Mouse (Mus musculus): ENCODE results near the gene Scarb1. TPM values are rescaled to one million over a fixed set of nuclear protein-coding genes. Genes with fewer than 3 reads are reported as not detected.

Scarb1 gene
- polyA plus RNA-seq, 1 experiment from 2014 or later = 60.6 TPM

GRCm38 (mm10) chr5:125268033-125268765 is 72.7 kb downstream of the Scarb1 start:
- H3K4me3 ChIP-seq (replicated peaks; ENCODE audit: low read length) = no peak overlapping the region
- WGBS = 21% methylated on average over 10 of the region's 10 CpGs
- no peaks in the 10 kb centered on the region for H3K27me3 ChIP-seq (ENCODE audit: control insufficient read depth, insufficient read depth, low read length)
- no peaks in the 10 kb centered on the region for H3K36me3 ChIP-seq (ENCODE audit: control insufficient read depth, insufficient read depth, low read length)
- H3K4me1 ChIP-seq (ENCODE audit: control insufficient read depth, insufficient read depth, low read length) = peaks cover 26% of the 10 kb centered on the region
- H3K4me2 ChIP-seq (ENCODE audit: low read depth, low read length) = peak overlapping the region; percentile 43; the same call in 1 of the 2 replicates
- H3K9me3 ChIP-seq (replicated peaks; ENCODE audit: control insufficient read depth, low read length) = no peaks in the 10 kb centered on the region
- no peak overlapping the region for H3K27ac ChIP-seq (ENCODE audit: low read length)
- peak; percentile 16; the same call in 1 of the 2 replicates for ATAC-seq (ENCODE audit: insufficient read depth, low FRiP score)
- H3K9ac ChIP-seq (ENCODE audit: low read length) = 0 out of 2 replicates have a peak overlapping the region, but pooled peaks have one; percentile 3

DNA sequence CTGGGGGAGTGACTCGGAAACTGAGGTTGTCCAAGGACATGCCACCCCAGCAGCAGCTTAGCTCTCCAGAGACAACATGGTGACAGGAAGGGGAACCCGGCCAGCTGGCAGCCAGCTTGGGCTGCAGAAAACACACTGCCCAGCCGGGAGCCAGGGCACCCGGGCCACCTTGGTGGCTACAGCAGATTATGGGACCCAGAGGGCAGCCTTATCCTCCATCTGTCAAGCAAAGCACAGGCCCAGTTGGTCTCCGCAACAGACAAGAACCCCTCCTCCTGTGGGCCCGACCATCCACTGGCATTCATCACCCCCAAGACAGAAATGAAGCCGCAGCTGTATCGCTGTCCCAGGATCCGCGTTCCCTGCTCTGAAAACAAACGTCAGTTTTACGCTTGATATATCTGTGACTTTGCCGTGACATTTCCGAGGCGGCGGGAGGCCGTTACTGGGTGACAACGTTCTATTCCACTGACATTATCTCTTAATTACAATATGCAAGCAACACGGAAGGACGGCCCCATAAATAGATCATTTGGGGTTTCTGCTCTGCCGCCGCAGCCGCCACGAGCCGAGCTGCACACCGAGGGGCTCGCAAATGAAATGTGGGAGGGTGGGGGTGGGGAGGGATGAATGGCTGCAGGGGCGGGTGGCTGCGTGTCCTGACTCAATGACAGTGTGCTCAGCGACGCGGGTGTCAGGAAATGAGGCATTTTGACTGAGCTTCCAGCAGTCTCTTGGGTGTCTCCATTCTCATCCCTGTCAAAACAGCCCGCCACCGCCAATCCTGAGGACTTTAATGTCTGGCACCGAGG is 73.5 kb downstream of the Scarb1 start:
- H3K9ac ChIP-seq (ENCODE audit: low read length) = 0 out of 2 replicates have a peak overlapping the region, but pooled peaks have one; percentile 5
- peaks cover 32% of the 10 kb centered on the region for H3K4me1 ChIP-seq (ENCODE audit: control insufficient read depth, insufficient read depth, low read length)

GRCm38 (mm10) chr5:125266128-125266527 is 74.8 kb downstream of the Scarb1 start:
- Histone ChIP-seq H3K27me3 (ENCODE audit: control insufficient read depth, insufficient read depth, low read length) (no peaks in the 10 kb centered on the region), H3K36me3 (ENCODE audit: control insufficient read depth, insufficient read depth, low read length) (no peaks in the 10 kb centered on the region), H3K4me3 (replicated peaks; ENCODE audit: low read length) (no peak overlapping the region), H3K9me3 (replicated peaks; ENCODE audit: control insufficient read depth, low read length) (no peaks in the 10 kb centered on the region), H3K9ac (ENCODE audit: low read length) (no peak overlapping the region), H3K4me2 (ENCODE audit: low read depth, low read length) (no peak overlapping the region), H3K4me1 (ENCODE audit: control insufficient read depth, insufficient read depth, low read length) (peaks cover 28% of the 10 kb centered on the region), H3K27ac (ENCODE audit: low read length) (no peak overlapping the region)
- no peak for ATAC-seq (ENCODE audit: insufficient read depth, low FRiP score)
- WGBS = 77% methylated on average over 9 of the region's 9 CpGs

More for the DNA sequence above, 73.5 kb downstream of the Scarb1 start:
- ATAC-seq (ENCODE audit: insufficient read depth, low FRiP score) = no peak
- no peaks in the 10 kb centered on the region for H3K36me3 ChIP-seq (ENCODE audit: control insufficient read depth, insufficient read depth, low read length)
- H3K4me3 ChIP-seq (replicated peaks; ENCODE audit: low read length) = 0 out of 2 replicates have a peak overlapping the region, but pooled peaks have one; percentile 13
- no peaks in the 10 kb centered on the region for H3K9me3 ChIP-seq (replicated peaks; ENCODE audit: control insufficient read depth, low read length)
- WGBS = 26% methylated on average over 35 of the region's 35 CpGs
- no peak overlapping the region for H3K27ac ChIP-seq (ENCODE audit: low read length)
- peak overlapping the region; percentile 43 for H3K4me2 ChIP-seq (ENCODE audit: low read depth, low read length)
- H3K27me3 ChIP-seq (ENCODE audit: control insufficient read depth, insufficient read depth, low read length) = no peaks in the 10 kb centered on the region

GRCm38 (mm10) chr5:125264700-125265099 is 76.2 kb downstream of the Scarb1 start:
- Histone ChIP-seq H3K36me3 (ENCODE audit: control insufficient read depth, insufficient read depth, low read length) (no peaks in the 10 kb centered on the region), H3K27me3 (ENCODE audit: control insufficient read depth, insufficient read depth, low read length) (no peaks in the 10 kb centered on the region), H3K4me3 (replicated peaks; ENCODE audit: low read length) (no peak overlapping the region), H3K9ac (ENCODE audit: low read length) (peak overlapping the region; percentile 54), H3K27ac (ENCODE audit: low read length) (no peak overlapping the region), H3K4me2 (ENCODE audit: low read depth, low read length) (peak overlapping the region; percentile 15; the same call in 1 of the 2 replicates), H3K9me3 (replicated peaks; ENCODE audit: control insufficient read depth, low read length) (no peaks in the 10 kb centered on the region), H3K4me1 (ENCODE audit: control insufficient read depth, insufficient read depth, low read length) (peaks cover 28% of the 10 kb centered on the region)
- 3% methylated on average over 17 of the region's 17 CpGs for WGBS
- no peak for ATAC-seq (ENCODE audit: insufficient read depth, low FRiP score)

GRCm38 (mm10) chr5:125262578-125262977 is 78.3 kb downstream of the Scarb1 start:
- Histone ChIP-seq H3K4me3 (replicated peaks; ENCODE audit: low read length) (no peak overlapping the region), H3K9me3 (replicated peaks; ENCODE audit: control insufficient read depth, low read length) (no peaks in the 10 kb centered on the region), H3K9ac (ENCODE audit: low read length) (no peak overlapping the region), H3K27me3 (ENCODE audit: control insufficient read depth, insufficient read depth, low read length) (no peaks in the 10 kb centered on the region), H3K4me1 (ENCODE audit: control insufficient read depth, insufficient read depth, low read length) (peaks cover 21% of the 10 kb centered on the region), H3K4me2 (ENCODE audit: low read depth, low read length) (no peak overlapping the region), H3K27ac (ENCODE audit: low read length) (no peak overlapping the region), H3K36me3 (ENCODE audit: control insufficient read depth, insufficient read depth, low read length) (no peaks in the 10 kb centered on the region)
- 41% methylated on average over 7 of the region's 7 CpGs for WGBS
- ATAC-seq (ENCODE audit: insufficient read depth, low FRiP score) = 0 out of 2 replicates have a peak, but pooled peaks have one; percentile 8

DNA sequence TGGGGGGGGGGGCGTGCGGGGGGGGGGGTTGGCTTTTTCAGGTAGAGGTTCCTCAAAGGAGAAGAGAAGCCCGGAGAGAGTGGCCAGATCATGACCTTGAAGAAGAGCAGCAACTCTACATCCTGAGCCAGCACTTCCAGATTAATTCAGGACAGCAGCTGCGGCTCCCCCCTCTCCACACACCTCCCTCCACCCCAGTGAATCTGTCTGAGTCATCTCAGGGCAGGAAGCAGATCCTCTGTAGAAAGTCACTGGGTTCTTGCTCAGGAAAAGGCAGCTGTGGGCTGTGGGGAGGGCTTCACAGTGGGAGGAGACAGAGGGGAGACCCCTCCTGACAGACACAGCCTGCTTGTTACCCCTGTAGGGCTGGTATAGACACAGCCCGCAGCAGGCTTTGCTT is 87.0 kb downstream of the Scarb1 start:
- H3K27ac ChIP-seq (ENCODE audit: low read length) = 0 out of 2 replicates have a peak overlapping the region, but pooled peaks have one; percentile 11
- 0 out of 2 replicates have a peak, but pooled peaks cover 3% of the 10 kb centered on the region for H3K4me1 ChIP-seq (ENCODE audit: control insufficient read depth, insufficient read depth, low read length)
- no peak overlapping the region for H3K4me3 ChIP-seq (replicated peaks; ENCODE audit: low read length)
- ATAC-seq (ENCODE audit: insufficient read depth, low FRiP score) = peak; percentile 49; the same call in 1 of the 2 replicates
- H3K4me2 ChIP-seq (ENCODE audit: low read depth, low read length) = no peak overlapping the region
- H3K27me3 ChIP-seq (ENCODE audit: control insufficient read depth, insufficient read depth, low read length) = no peaks in the 10 kb centered on the region
- 31% methylated on average over 5 of the region's 5 CpGs for WGBS
- H3K36me3 ChIP-seq (ENCODE audit: control insufficient read depth, insufficient read depth, low read length) = no peaks in the 10 kb centered on the region
- H3K9me3 ChIP-seq (replicated peaks; ENCODE audit: control insufficient read depth, low read length) = no peaks in the 10 kb centered on the region
- H3K9ac ChIP-seq (ENCODE audit: low read length) = no peak overlapping the region

GRCm38 (mm10) chr5:125253448-125253847 is 87.4 kb downstream of the Scarb1 start:
- Histone ChIP-seq H3K9ac (ENCODE audit: low read length) (no peak overlapping the region), H3K9me3 (replicated peaks; ENCODE audit: control insufficient read depth, low read length) (no peaks in the 10 kb centered on the region), H3K4me1 (ENCODE audit: control insufficient read depth, insufficient read depth, low read length) (0 out of 2 replicates have a peak, but pooled peaks cover 3% of the 10 kb centered on the region), H3K27ac (ENCODE audit: low read length) (no peak overlapping the region; the same call in 1 of the 2 replicates), H3K4me3 (replicated peaks; ENCODE audit: low read length) (no peak overlapping the region), H3K27me3 (ENCODE audit: control insufficient read depth, insufficient read depth, low read length) (no peaks in the 10 kb centered on the region), H3K36me3 (ENCODE audit: control insufficient read depth, insufficient read depth, low read length) (no peaks in the 10 kb centered on the region), H3K4me2 (ENCODE audit: low read depth, low read length) (no peak overlapping the region)
- WGBS = 88% methylated on average over 3 of the region's 3 CpGs
- ATAC-seq (ENCODE audit: insufficient read depth, low FRiP score) = no peak

DNA sequence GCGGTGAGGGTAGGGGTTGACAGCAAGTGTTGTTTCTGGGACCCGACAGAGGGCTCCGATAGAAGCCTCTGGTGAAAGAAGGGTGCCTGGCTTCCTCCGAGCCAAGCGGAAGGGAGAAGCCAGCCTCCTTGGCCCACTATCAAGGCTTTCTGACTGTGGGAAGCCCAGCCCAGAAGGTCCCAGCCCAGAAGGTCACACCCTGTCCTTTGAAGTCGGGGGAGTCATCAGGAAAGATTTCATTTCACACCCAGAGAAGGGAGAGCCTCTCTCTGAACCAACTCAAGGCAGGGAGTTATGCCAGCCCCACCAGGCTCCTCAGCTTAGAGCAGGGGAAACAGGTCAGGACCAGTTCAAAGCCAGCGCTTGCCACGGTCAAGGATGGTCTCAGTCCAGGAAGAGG is 88.2 kb downstream of the Scarb1 start:
- Histone ChIP-seq H3K4me2 (ENCODE audit: low read depth, low read length) (no peak overlapping the region), H3K9ac (ENCODE audit: low read length) (no peak overlapping the region), H3K36me3 (ENCODE audit: control insufficient read depth, insufficient read depth, low read length) (no peaks in the 10 kb centered on the region), H3K27me3 (ENCODE audit: control insufficient read depth, insufficient read depth, low read length) (no peaks in the 10 kb centered on the region), H3K27ac (ENCODE audit: low read length) (peak overlapping the region; percentile 72), H3K4me3 (replicated peaks; ENCODE audit: low read length) (no peak overlapping the region), H3K9me3 (replicated peaks; ENCODE audit: control insufficient read depth, low read length) (no peaks in the 10 kb centered on the region), H3K4me1 (ENCODE audit: control insufficient read depth, insufficient read depth, low read length) (0 out of 2 replicates have a peak, but pooled peaks cover 3% of the 10 kb centered on the region)
- peak; percentile 56; the same call in 1 of the 2 replicates for ATAC-seq (ENCODE audit: insufficient read depth, low FRiP score)
- WGBS = 56% methylated on average over 8 of the region's 8 CpGs
